Mouse (Mus musculus): Measurements from ENCODE around the gene Gpr153. TPM values are rescaled to one million over a fixed set of nuclear protein-coding genes. Genes with fewer than 3 reads are reported as not detected.

Gene Gpr153
- polyA plus RNA-seq, 1 experiment from 2014 or later: 6.9 TPM

DNA sequence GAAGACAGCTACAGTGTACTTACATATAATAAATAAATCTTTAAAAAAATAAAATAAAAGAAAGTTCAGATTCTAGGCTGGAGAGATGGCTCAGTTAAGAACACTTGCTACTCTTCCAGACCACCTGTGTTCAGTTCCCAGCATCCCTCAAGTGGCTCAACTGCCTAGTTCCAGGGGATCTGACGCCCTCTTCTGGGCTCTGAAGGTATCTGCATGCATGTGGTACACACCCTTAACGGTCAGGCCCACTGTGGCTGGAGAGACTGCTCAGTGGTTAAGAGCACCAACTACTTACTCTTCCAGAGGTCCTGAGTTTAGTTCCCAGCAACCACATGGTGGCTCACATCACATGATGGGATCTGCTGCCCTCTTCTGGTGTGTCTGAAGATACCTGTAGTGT, 3.9 kb downstream of the Gpr153 start:
- no peaks in the 10 kb centered on the region for H3K9me3 ChIP-seq (ENCODE audit: control insufficient read depth, low read length)
- ATAC-seq (ENCODE audit: low FRiP score, low TSS enrichment) (no peak), DNase-seq (ENCODE audit: low spot score) (no peak)
- no peaks in the 10 kb centered on the region for H3K36me3 ChIP-seq (ENCODE audit: control insufficient read depth, insufficient read depth, low read length)
- no peaks in the 10 kb centered on the region; the same call in 1 of the 2 replicates for H3K27me3 ChIP-seq (ENCODE audit: control insufficient read depth, insufficient read depth, low read length)
- 65% methylated on average over 2 of the region's 2 CpGs for WGBS
- TF ChIP-seq CTCF (IDR thresholded peaks at IDR 0.05; ENCODE audit: low read depth) (peak; percentile 24; the same call in 1 of the 2 replicates), EP300 (optimal IDR thresholded peaks at IDR 0.05) (no peak)
- no peak overlapping the region for H3K27ac ChIP-seq (replicated peaks)
- no peak overlapping the region for H3K4me2 ChIP-seq (replicated peaks; ENCODE audit: low read depth)
- no peak overlapping the region for H3K4me3 ChIP-seq (ENCODE audit: low read depth, low read length)
- no peak overlapping the region for H3K9ac ChIP-seq (ENCODE audit: low read length)
- H3K4me1 ChIP-seq (replicated peaks; ENCODE audit: control insufficient read depth, insufficient read depth): no peaks in the 10 kb centered on the region; the same call in 1 of the 2 replicates

DNA sequence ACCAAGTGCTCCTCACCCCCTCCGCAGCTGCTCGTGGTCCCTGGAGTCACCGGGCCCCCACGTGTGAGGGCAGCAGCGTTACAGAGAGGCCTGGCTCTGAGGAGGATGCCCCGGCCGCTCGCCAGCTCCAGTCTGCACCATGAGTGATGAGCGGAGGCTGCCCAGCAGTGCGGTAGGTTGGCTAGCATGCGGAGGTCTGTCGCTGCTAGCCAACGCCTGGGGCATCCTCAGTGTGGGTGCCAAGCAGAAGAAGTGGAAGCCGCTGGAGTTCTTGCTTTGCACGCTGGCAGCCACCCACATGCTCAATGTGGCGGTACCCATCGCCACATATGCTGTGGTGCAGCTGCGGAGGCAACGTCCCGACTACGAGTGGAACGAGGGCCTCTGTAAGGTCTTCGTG, 5.0 kb downstream of the Gpr153 start:
- no peak for DNase-seq (ENCODE audit: low spot score)
- no peak for ATAC-seq (ENCODE audit: low FRiP score, low TSS enrichment)
- no peaks in the 10 kb centered on the region; the same call in 1 of the 2 replicates for H3K27me3 ChIP-seq (ENCODE audit: control insufficient read depth, insufficient read depth, low read length)
- H3K4me1 ChIP-seq (replicated peaks; ENCODE audit: control insufficient read depth, insufficient read depth): no peaks in the 10 kb centered on the region
- no peaks in the 10 kb centered on the region for H3K9me3 ChIP-seq (ENCODE audit: control insufficient read depth, low read length)
- WGBS: 87% methylated on average over 23 of the region's 23 CpGs
- H3K4me2 ChIP-seq (replicated peaks; ENCODE audit: low read depth): no peak overlapping the region
- H3K4me3 ChIP-seq (ENCODE audit: low read depth, low read length): no peak overlapping the region
- H3K27ac ChIP-seq (replicated peaks): no peak overlapping the region
- H3K9ac ChIP-seq (ENCODE audit: low read length): no peak overlapping the region
- no peaks in the 10 kb centered on the region for H3K36me3 ChIP-seq (ENCODE audit: control insufficient read depth, insufficient read depth, low read length)
- TF ChIP-seq EP300 (optimal IDR thresholded peaks at IDR 0.05): no peak
- TF ChIP-seq CTCF (IDR thresholded peaks at IDR 0.05; ENCODE audit: low read depth): no peak

DNA sequence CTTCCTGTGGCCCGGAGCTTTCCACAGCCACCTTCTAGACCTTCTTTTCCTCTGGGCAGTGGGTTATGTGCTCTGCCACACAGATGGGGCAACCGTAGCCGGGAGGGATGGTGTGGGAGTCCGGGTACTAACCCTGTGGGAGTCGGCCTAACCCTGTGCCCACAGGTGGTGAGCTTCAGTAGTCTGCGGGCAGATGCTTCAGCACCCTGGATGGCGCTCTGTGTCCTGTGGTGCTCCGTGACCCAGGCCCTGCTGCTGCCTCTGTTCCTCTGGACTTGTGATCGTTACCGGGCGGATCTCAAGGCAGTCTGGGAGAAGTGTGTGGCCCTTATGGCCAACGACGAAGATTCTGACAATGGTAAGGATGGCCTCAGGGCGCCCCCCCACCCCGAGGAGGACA, 7.6 kb downstream of the Gpr153 start:
- no peak for ATAC-seq (ENCODE audit: low FRiP score, low TSS enrichment)
- DNase-seq (ENCODE audit: low spot score): no peak
- Histone ChIP-seq H3K4me2 (replicated peaks; ENCODE audit: low read depth) (no peak overlapping the region), H3K4me1 (replicated peaks; ENCODE audit: control insufficient read depth, insufficient read depth) (no peaks in the 10 kb centered on the region), H3K4me3 (ENCODE audit: low read depth, low read length) (no peak overlapping the region), H3K27ac (replicated peaks) (no peak overlapping the region), H3K9me3 (ENCODE audit: control insufficient read depth, low read length) (no peaks in the 10 kb centered on the region), H3K36me3 (ENCODE audit: control insufficient read depth, insufficient read depth, low read length) (no peaks in the 10 kb centered on the region), H3K9ac (ENCODE audit: low read length) (no peak overlapping the region), H3K27me3 (ENCODE audit: control insufficient read depth, insufficient read depth, low read length) (peaks cover 6% of the 10 kb centered on the region; the same call in 1 of the 2 replicates)
- TF ChIP-seq EP300 (optimal IDR thresholded peaks at IDR 0.05): no peak
- no peak for TF ChIP-seq CTCF (IDR thresholded peaks at IDR 0.05; ENCODE audit: low read depth)
- WGBS: 65% methylated on average over 15 of the region's 15 CpGs

DNA sequence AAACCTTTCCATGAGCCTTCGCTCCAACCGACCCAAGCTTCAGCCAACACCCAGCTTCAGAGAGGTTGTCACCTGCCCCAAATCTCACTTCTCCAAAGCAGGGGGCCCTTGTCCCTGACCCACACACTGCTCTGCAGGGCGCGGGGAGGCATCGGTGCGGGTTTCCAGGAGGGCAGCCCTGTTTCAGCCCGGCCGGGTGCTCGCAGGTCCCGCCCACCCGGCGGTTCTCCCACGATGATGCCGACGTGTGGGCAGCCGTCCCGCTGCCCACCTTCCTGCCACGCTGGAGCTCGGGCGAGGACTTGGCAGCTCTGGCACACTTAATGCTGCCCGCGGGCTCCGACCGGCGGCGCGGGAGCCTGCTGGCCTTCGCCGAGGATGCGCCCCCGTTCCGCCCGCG, 8.7 kb downstream of the Gpr153 start:
- Histone ChIP-seq H3K9ac (ENCODE audit: low read length) (no peak overlapping the region), H3K27me3 (ENCODE audit: control insufficient read depth, insufficient read depth, low read length) (peaks cover 15% of the 10 kb centered on the region; the same call in 1 of the 2 replicates), H3K4me1 (replicated peaks; ENCODE audit: control insufficient read depth, insufficient read depth) (no peaks in the 10 kb centered on the region), H3K9me3 (ENCODE audit: control insufficient read depth, low read length) (no peaks in the 10 kb centered on the region), H3K27ac (replicated peaks) (no peak overlapping the region), H3K4me3 (ENCODE audit: low read depth, low read length) (peak overlapping the region; percentile 22), H3K4me2 (replicated peaks; ENCODE audit: low read depth) (peak overlapping the region; percentile 42), H3K36me3 (ENCODE audit: control insufficient read depth, insufficient read depth, low read length) (no peaks in the 10 kb centered on the region)
- DNase-seq (ENCODE audit: low spot score) (no peak), ATAC-seq (ENCODE audit: low FRiP score, low TSS enrichment) (no peak)
- TF ChIP-seq CTCF (IDR thresholded peaks at IDR 0.05; ENCODE audit: low read depth): no peak
- TF ChIP-seq EP300 (optimal IDR thresholded peaks at IDR 0.05): no peak
- WGBS: 19% methylated on average over 34 of the region's 34 CpGs

DNA sequence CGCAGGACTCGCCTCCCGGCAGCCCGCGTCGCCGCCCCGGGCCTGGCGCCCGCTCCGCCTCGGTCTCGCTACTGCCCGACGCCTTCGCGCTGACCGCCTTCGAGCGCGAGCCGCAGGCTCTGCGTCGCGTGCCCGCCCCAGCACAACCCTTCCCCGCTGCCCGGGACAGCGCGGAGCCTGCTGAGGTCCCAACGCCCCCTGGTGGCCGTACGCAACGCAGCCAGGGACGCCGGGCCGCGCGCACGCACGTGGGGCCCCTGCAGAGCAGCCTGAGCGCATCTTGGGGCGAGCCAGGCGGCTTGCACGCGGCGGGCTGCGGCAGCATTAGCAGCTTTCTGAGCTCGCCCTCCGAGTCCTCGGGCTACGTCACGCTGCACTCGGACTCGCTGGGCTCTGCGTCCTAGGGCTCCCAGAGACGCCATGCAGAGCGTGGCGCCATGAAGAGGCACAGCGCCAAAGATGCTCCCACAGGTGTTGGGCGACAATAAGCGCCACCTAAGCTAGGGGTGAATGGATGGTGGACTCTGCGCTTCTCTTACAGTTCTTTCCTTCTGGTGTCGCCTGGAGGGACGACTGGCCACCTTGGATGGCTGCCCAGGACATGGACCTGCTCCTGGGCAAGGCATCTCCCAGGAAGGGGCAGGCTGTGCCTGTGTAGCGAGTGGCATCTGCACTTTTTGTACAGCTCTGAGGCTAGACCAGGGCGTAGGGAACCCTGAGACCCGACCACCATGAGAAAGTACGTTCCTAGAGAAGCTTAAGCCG, 9.3 kb downstream of the Gpr153 start:
- Histone ChIP-seq H3K9me3 (ENCODE audit: control insufficient read depth, low read length) (no peaks in the 10 kb centered on the region), H3K4me2 (replicated peaks; ENCODE audit: low read depth) (peak overlapping the region; percentile 42), H3K4me3 (ENCODE audit: low read depth, low read length) (peak overlapping the region; percentile 22), H3K27ac (replicated peaks) (no peak overlapping the region), H3K27me3 (ENCODE audit: control insufficient read depth, insufficient read depth, low read length) (peaks cover 15% of the 10 kb centered on the region; the same call in 1 of the 2 replicates), H3K4me1 (replicated peaks; ENCODE audit: control insufficient read depth, insufficient read depth) (no peaks in the 10 kb centered on the region), H3K36me3 (ENCODE audit: control insufficient read depth, insufficient read depth, low read length) (no peaks in the 10 kb centered on the region), H3K9ac (ENCODE audit: low read length) (no peak overlapping the region)
- DNase-seq (ENCODE audit: low spot score) (peak; percentile 90), ATAC-seq (ENCODE audit: low FRiP score, low TSS enrichment) (peak; percentile 84)
- TF ChIP-seq EP300 (optimal IDR thresholded peaks at IDR 0.05) (no peak), CTCF (IDR thresholded peaks at IDR 0.05; ENCODE audit: low read depth) (peak; percentile 90)
- 6% methylated on average over 70 of the region's 70 CpGs for WGBS

DNA sequence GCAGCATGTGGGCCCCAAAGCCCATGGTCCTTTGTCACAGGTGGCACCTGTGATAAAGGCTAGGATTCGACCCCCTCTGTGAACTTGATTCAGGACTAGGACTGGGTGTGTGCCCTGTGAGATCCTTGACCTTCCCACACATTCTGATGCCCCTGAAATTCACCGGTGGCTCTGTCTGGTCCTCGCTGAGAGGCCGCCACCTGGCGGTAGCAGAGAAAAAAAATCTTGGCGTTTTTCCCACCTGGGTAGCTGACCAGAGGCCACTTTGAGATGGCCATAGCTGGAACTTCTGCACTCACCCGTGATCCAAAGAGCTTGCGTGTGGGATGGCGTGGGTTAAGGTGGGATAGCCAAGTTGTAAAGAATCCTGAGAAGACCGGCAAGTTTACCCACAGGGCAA, 11.5 kb downstream of the Gpr153 start:
- Histone ChIP-seq H3K9me3 (ENCODE audit: control insufficient read depth, low read length) (no peaks in the 10 kb centered on the region), H3K4me3 (ENCODE audit: low read depth, low read length) (no peak overlapping the region), H3K27ac (replicated peaks) (no peak overlapping the region), H3K9ac (ENCODE audit: low read length) (no peak overlapping the region), H3K4me1 (replicated peaks; ENCODE audit: control insufficient read depth, insufficient read depth) (no peaks in the 10 kb centered on the region; the same call in 1 of the 2 replicates), H3K36me3 (ENCODE audit: control insufficient read depth, insufficient read depth, low read length) (no peaks in the 10 kb centered on the region), H3K4me2 (replicated peaks; ENCODE audit: low read depth) (no peak overlapping the region), H3K27me3 (ENCODE audit: control insufficient read depth, insufficient read depth, low read length) (peaks cover 19% of the 10 kb centered on the region; the same call in 1 of the 2 replicates)
- TF ChIP-seq CTCF (IDR thresholded peaks at IDR 0.05; ENCODE audit: low read depth) (peak; percentile 79), EP300 (optimal IDR thresholded peaks at IDR 0.05) (no peak)
- WGBS: 3% methylated on average over 10 of the region's 10 CpGs
- ATAC-seq (ENCODE audit: low FRiP score, low TSS enrichment) (no peak), DNase-seq (ENCODE audit: low spot score) (peak; percentile 54)
